Mouse (Mus musculus): ENCODE results near the gene Npdc1. TPM values are rescaled to one million over a fixed set of nuclear protein-coding genes. Genes with fewer than 3 reads are reported as not detected.

The Npdc1 gene
- 31.6 and 36.5 TPM in 2 replicates for polyA plus RNA-seq (2015; fragmentation: Nextera tagmentation; extraction: Ambion mirVana)

DNA sequence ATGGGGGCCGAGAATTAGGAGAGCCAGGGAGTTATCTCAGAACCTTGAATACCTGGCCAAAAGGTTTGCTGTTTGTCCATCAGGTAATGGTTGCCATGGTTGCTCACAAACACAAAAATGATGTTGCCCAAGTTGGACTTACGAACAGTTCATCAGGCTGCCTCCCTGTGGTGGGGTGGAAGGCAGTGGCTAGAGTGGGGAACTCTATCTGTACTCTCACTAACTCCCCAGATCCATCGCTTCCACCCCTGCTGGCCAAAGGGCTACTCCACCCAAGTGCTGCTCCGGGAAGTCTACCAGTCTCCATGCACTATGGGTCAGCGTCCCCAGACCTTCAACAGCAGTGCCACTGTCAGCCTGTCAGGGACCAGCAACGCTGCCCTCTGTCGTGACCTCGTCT is at the start of gene Npdc1:
Gene Npdc1 (plus strand): TSS at position 301 of the 400 bp plus-strand sequence.
- ATAC-seq (ENCODE audit: low read depth): no peak
- H3K27me3 ChIP-seq (ENCODE audit: control insufficient read depth, insufficient read depth, low read depth, low read length): peaks cover 67% of the 10 kb centered on the region
- H3K36me3 ChIP-seq (ENCODE audit: control insufficient read depth, insufficient read depth, low read length): no peaks in the 10 kb centered on the region
- WGBS: 58% methylated on average over 8 of the region's 8 CpGs
- no peak within 1 kb of the TSS for H3K4me2 ChIP-seq (ENCODE audit: low read depth, low read length)
- H3K9me3 ChIP-seq (ENCODE audit: control insufficient read depth, low read length): no peaks in the 10 kb centered on the region
- H3K4me1 ChIP-seq (replicated peaks; ENCODE audit: control insufficient read depth, insufficient read depth, low read length): peaks cover 18% of the 10 kb centered on the region
- H3K4me3 ChIP-seq (ENCODE audit: low read length): no peak within 1 kb of the TSS
- no peak within 1 kb of the TSS for H3K27ac ChIP-seq (ENCODE audit: low read length)
- H3K9ac ChIP-seq (ENCODE audit: low read length): no peak within 1 kb of the TSS

DNA sequence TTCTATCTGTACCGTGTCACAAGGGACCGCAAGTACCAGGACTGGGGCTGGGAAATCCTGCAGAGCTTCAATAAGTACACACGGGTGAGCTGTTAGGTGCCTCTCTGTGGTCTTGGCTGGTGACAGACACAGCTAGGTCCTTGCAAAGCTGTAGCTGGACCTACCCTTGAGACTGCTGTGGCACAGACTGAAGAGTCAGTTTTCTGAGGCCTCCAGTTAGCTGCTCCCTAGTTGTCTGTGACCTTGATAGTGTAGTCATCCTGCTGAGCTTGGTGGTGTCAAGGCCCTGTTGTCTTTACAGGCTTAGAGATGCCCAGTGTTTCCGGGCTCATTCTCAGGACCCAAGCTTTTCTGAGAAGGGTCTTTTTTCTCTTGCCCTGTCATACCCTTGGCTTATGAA is 49.7 kb upstream of the Npdc1 start:
- no peak overlapping the region for H3K4me2 ChIP-seq (ENCODE audit: low read depth, low read length)
- no peaks in the 10 kb centered on the region for H3K9me3 ChIP-seq (ENCODE audit: control insufficient read depth, low read length)
- H3K27ac ChIP-seq (ENCODE audit: low read length): no peak overlapping the region
- H3K4me1 ChIP-seq (replicated peaks; ENCODE audit: control insufficient read depth, insufficient read depth, low read length): no peaks in the 10 kb centered on the region
- ATAC-seq (ENCODE audit: low read depth): no peak
- H3K4me3 ChIP-seq (ENCODE audit: low read length): no peak overlapping the region
- no peaks in the 10 kb centered on the region for H3K27me3 ChIP-seq (ENCODE audit: control insufficient read depth, insufficient read depth, low read depth, low read length)
- 92% methylated on average over 4 of the region's 4 CpGs for WGBS
- H3K36me3 ChIP-seq (ENCODE audit: control insufficient read depth, insufficient read depth, low read length): peaks cover 42% of the 10 kb centered on the region
- no peak overlapping the region for H3K9ac ChIP-seq (ENCODE audit: low read length)

DNA sequence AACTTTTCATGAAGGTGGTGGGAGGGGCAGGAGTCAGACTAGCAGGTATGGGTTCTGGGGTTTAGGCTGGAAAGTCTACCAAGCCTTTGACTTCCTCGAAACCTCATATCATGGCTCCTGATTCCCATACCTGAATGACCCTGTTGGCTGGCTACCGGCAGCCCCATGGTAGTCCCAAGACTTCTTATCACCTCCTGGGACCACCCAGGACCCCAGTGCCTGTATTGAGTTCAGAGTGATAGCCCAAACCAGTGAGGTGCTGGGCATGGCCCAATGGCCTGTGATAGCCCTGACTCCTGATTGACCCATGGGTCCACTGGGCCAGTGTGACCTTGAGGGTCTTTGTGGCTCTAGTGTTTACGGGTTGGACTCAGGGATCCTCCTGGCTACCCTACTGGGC is 48.5 kb upstream of the Npdc1 start:
- Histone ChIP-seq H3K4me1 (replicated peaks; ENCODE audit: control insufficient read depth, insufficient read depth, low read length) (peaks cover 3% of the 10 kb centered on the region), H3K36me3 (ENCODE audit: control insufficient read depth, insufficient read depth, low read length) (peaks cover 34% of the 10 kb centered on the region), H3K9me3 (ENCODE audit: control insufficient read depth, low read length) (no peaks in the 10 kb centered on the region), H3K27me3 (ENCODE audit: control insufficient read depth, insufficient read depth, low read depth, low read length) (no peaks in the 10 kb centered on the region), H3K27ac (ENCODE audit: low read length) (no peak overlapping the region), H3K9ac (ENCODE audit: low read length) (no peak overlapping the region), H3K4me2 (ENCODE audit: low read depth, low read length) (no peak overlapping the region), H3K4me3 (ENCODE audit: low read length) (no peak overlapping the region)
- no peak for ATAC-seq (ENCODE audit: low read depth)
- WGBS: 92% methylated on average over 3 of the region's 3 CpGs

DNA sequence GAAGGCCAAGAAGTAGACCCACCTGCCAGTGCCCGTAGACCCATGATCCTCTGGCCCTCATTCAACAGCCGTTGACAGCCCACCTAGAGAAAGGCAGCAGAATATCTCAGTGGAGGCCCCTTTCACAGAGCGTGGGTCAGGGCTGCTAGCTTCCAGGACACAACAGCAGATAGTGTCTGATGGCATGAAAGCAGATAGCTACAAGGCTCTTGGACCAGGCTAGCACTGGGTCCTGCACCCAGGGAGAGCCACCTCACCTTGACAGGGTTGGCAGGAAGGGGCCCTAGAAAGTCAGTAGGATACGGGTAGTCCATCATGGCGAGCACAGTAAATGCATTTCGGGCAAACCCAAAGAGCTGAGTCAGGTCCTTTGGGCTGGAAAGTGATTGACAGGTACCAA is 44.9 kb upstream of the Npdc1 start:
- Histone ChIP-seq H3K27me3 (ENCODE audit: control insufficient read depth, insufficient read depth, low read depth, low read length) (no peaks in the 10 kb centered on the region), H3K36me3 (ENCODE audit: control insufficient read depth, insufficient read depth, low read length) (peaks cover 18% of the 10 kb centered on the region), H3K4me2 (ENCODE audit: low read depth, low read length) (no peak overlapping the region), H3K4me3 (ENCODE audit: low read length) (no peak overlapping the region), H3K27ac (ENCODE audit: low read length) (no peak overlapping the region), H3K4me1 (replicated peaks; ENCODE audit: control insufficient read depth, insufficient read depth, low read length) (peaks cover 13% of the 10 kb centered on the region), H3K9ac (ENCODE audit: low read length) (no peak overlapping the region), H3K9me3 (ENCODE audit: control insufficient read depth, low read length) (no peaks in the 10 kb centered on the region)
- 87% methylated on average over 6 of the region's 6 CpGs for WGBS
- ATAC-seq (ENCODE audit: low read depth): no peak

DNA sequence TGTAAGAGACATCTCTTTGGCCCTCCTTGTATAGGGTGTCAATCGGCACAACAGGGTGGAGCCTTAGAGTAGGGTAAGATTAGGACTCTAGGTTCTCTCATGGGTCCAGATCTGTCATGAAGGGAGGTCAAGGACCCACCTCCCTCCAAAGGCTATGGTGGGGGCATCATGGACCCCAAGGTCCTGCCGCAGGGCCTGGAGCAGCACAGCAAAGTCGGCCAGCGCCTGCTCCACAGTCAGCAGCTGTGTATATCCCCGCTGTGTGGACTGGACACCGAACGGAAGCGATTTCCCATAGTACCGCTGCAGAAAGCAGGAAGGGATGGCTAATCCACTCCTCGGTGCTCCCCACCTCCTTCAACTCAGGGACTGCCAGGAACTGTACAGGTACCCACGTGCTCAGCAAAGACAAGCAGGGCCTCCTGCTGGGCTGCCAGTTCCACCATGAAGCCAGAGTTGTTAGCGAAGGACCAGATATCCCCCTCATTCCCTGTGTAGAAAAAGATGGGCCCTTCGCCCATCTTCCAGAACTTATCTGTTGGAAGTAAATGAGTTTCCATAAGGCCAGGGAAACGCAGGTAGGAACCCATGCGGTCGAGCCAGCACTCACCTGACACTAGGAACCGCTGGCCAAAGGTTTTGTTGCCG is 43.6 kb upstream of the Npdc1 start:
- Histone ChIP-seq H3K9me3 (ENCODE audit: control insufficient read depth, low read length) (no peaks in the 10 kb centered on the region), H3K4me1 (replicated peaks; ENCODE audit: control insufficient read depth, insufficient read depth, low read length) (peaks cover 13% of the 10 kb centered on the region), H3K9ac (ENCODE audit: low read length) (peak overlapping the region; percentile 70), H3K36me3 (ENCODE audit: control insufficient read depth, insufficient read depth, low read length) (peaks cover 7% of the 10 kb centered on the region), H3K4me2 (ENCODE audit: low read depth, low read length) (peak overlapping the region; percentile 83), H3K27ac (ENCODE audit: low read length) (no peak overlapping the region), H3K27me3 (ENCODE audit: control insufficient read depth, insufficient read depth, low read depth, low read length) (no peaks in the 10 kb centered on the region), H3K4me3 (ENCODE audit: low read length) (peak overlapping the region; percentile 60)
- peak; percentile 5; the same call in 1 of the 2 replicates for ATAC-seq (ENCODE audit: low read depth)
- WGBS: 34% methylated on average over 18 of the region's 18 CpGs

DNA sequence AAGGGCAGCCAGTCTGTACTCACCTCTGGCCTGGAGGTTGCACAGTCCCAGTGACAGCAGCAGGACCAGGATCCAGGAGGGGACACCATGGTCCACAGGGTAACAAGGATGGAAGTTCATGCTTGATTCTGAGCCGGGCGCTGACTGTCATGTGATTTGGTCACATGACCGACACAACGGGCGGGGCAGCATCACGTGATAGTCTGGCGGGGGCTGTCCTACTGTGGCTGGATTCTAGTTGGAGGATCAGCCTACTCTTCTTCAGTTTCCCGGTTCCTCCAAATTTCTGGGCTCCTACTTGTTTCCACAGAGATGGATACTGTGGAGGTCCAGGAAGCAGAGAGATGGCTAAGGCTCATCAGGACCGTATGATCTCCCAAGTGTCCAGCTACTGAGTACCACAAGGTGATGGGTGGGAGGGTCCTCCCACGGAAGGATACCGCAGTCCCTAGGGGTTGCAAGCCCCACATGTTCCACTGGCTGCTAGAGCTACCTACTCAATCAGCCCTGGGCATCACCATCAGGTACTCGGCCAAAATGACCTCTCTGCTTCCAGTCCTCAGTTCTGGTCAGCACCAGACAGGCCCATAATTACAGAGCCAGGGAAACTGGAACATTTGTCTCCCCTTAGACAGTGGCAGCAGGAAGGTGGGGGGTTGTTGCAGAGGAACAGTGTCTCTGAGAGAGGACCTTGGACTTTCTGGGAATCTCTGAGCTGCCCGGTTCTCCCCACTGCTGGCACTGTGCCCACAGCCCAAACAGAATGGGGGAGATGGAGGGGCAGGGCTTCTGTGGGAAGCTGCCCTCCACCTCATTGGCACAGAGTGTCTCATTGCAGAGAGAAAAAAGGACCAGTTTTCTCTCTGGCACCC is 42.7 kb upstream of the Npdc1 start, which contains the start of gene Dpp7:
Gene Dpp7 (minus strand): TSS at position 152 of the 872 bp plus-strand sequence.
- H3K9me3 ChIP-seq (ENCODE audit: control insufficient read depth, low read length): no peaks in the 10 kb centered on the region
- WGBS: 2% methylated on average over 13 of the region's 13 CpGs
- no peak within 1 kb of the TSS for H3K27ac ChIP-seq (ENCODE audit: low read length)
- H3K9ac ChIP-seq (ENCODE audit: low read length): peak within 1 kb of the TSS; percentile 70
- peaks cover 3% of the 10 kb centered on the region; the same call in 1 of the 2 replicates for H3K36me3 ChIP-seq (ENCODE audit: control insufficient read depth, insufficient read depth, low read length)
- peak within 1 kb of the TSS; percentile 60 for H3K4me3 ChIP-seq (ENCODE audit: low read length)
- H3K4me1 ChIP-seq (replicated peaks; ENCODE audit: control insufficient read depth, insufficient read depth, low read length): peaks cover 13% of the 10 kb centered on the region
- no peaks in the 10 kb centered on the region for H3K27me3 ChIP-seq (ENCODE audit: control insufficient read depth, insufficient read depth, low read depth, low read length)
- H3K4me2 ChIP-seq (ENCODE audit: low read depth, low read length): peak within 1 kb of the TSS; percentile 83
- ATAC-seq (ENCODE audit: low read depth): peak; percentile 79

DNA sequence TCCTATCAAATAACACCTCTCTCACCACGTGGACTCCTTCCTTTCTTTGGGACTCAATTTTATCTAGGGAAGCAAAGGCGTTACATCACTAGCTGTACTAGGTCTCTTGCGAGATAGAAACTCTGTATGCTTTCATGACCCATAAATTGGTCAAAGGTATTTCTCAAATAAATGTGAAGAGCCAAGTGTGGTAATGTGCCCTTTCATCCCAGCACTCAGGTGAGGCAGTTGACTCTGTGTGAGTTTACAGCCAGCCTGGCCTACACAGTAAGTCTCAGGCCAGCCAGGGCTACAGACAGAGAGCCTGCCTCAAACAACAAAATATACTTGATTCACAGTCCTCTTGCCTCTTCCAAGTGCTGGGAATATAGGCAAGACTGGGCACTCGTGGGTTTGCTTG is 39.3 kb upstream of the Npdc1 start:
- Histone ChIP-seq H3K4me1 (replicated peaks; ENCODE audit: control insufficient read depth, insufficient read depth, low read length) (peaks cover 23% of the 10 kb centered on the region), H3K4me2 (ENCODE audit: low read depth, low read length) (no peak overlapping the region), H3K36me3 (ENCODE audit: control insufficient read depth, insufficient read depth, low read length) (peaks cover 2% of the 10 kb centered on the region; the same call in 1 of the 2 replicates), H3K4me3 (ENCODE audit: low read length) (no peak overlapping the region), H3K9me3 (ENCODE audit: control insufficient read depth, low read length) (no peaks in the 10 kb centered on the region), H3K9ac (ENCODE audit: low read length) (no peak overlapping the region), H3K27me3 (ENCODE audit: control insufficient read depth, insufficient read depth, low read depth, low read length) (peaks cover 3% of the 10 kb centered on the region; the same call in 1 of the 2 replicates), H3K27ac (ENCODE audit: low read length) (no peak overlapping the region)
- no peak for ATAC-seq (ENCODE audit: low read depth)
- 70% methylated on average over 4 of the region's 4 CpGs for WGBS

DNA sequence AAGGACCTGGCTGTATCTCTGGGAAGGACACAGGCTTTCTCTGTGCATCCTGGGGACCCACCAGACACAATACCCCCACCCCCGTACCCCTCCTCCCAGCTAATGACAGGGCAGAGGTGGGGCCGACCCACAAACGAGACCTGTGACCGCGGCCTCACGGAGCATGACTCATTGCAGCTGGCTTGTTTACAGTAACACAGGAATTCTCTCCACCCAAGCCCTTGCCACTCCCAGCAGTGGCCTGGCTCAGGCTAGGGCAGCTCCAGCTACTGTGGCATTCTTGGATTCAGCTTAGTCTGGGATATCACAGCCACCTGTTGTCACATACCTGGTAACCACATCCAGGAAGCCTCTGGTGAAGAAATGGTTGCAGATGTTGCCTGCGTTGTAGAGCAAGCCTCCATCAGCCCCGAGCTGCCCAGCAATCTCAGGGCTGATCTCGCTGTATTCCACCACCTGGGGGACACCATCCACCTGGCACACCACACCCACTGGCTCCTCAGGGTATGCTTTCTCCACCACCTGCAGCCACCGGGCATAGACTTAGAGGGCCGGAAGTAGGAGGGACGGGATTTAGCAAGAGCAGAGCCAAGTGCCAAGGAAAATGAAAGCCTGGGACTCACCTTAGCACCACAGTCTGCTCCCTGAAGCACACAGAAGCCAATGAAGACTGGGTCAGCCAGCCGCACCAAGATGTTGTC is 35.5 kb upstream of the Npdc1 start:
- H3K27ac ChIP-seq (ENCODE audit: low read length): peak overlapping the region; percentile 27; the same call in 1 of the 2 replicates
- no peak overlapping the region for H3K4me2 ChIP-seq (ENCODE audit: low read depth, low read length)
- H3K4me3 ChIP-seq (ENCODE audit: low read length): no peak overlapping the region
- H3K9ac ChIP-seq (ENCODE audit: low read length): no peak overlapping the region
- ATAC-seq (ENCODE audit: low read depth): no peak
- 46% methylated on average over 13 of the region's 13 CpGs for WGBS
- H3K4me1 ChIP-seq (replicated peaks; ENCODE audit: control insufficient read depth, insufficient read depth, low read length): peaks cover 11% of the 10 kb centered on the region
- peaks cover 2% of the 10 kb centered on the region; the same call in 1 of the 2 replicates for H3K36me3 ChIP-seq (ENCODE audit: control insufficient read depth, insufficient read depth, low read length)
- no peaks in the 10 kb centered on the region for H3K9me3 ChIP-seq (ENCODE audit: control insufficient read depth, low read length)
- peaks cover 9% of the 10 kb centered on the region for H3K27me3 ChIP-seq (ENCODE audit: control insufficient read depth, insufficient read depth, low read depth, low read length)

DNA sequence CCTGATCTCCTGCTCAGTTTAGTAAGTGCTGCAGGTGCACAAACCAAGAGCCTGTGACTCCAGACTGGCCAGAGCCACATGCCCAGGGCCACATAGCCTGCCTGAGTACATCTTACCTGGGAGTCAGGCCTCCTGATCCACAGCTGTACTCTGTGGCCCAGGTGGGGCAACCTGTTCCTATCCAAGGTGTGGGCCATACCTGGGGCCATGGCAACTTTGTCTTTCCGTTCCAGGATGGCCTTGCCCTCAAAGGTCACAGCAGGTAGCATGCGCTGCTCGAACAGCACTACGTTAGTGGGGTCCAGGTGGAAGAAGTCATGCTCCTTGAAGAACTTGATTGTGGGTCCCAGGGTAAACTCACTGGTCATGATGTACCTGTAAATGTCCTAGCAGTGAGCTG is 34.8 kb upstream of the Npdc1 start:
- peak overlapping the region; percentile 61 for H3K4me3 ChIP-seq (ENCODE audit: low read length)

More for the DNA sequence above, 34.8 kb upstream of the Npdc1 start:
- H3K9me3 ChIP-seq (ENCODE audit: control insufficient read depth, low read length): no peaks in the 10 kb centered on the region
- peak overlapping the region; percentile 88 for H3K4me2 ChIP-seq (ENCODE audit: low read depth, low read length)
- H3K27ac ChIP-seq (ENCODE audit: low read length): no peak overlapping the region
- H3K36me3 ChIP-seq (ENCODE audit: control insufficient read depth, insufficient read depth, low read length): peaks cover 2% of the 10 kb centered on the region; the same call in 1 of the 2 replicates
- H3K4me1 ChIP-seq (replicated peaks; ENCODE audit: control insufficient read depth, insufficient read depth, low read length): peaks cover 11% of the 10 kb centered on the region
- 84% methylated on average over 4 of the region's 4 CpGs for WGBS
- peaks cover 9% of the 10 kb centered on the region for H3K27me3 ChIP-seq (ENCODE audit: control insufficient read depth, insufficient read depth, low read depth, low read length)
- H3K9ac ChIP-seq (ENCODE audit: low read length): no peak overlapping the region
- no peak for ATAC-seq (ENCODE audit: low read depth)

All from lung, embryonic 16.5 days (tissue).